Mouse (Mus musculus): ENCODE data around the gene Defb25.

Gene Defb25

GRCm38 (mm10) chr2:152580107-152580506 lies 42.7 kb downstream of the Defb25 start, which contains the start of gene Defb19:
TSS of gene Defb19 (minus strand) at chr2:152580312.
- DNase-seq (ENCODE audit: extremely low read depth, insufficient read length, low spot score) = no peak

GRCm38 (mm10) chr2:152573484-152573883 lies 49.4 kb downstream of the Defb25 start:
- DNase-seq (ENCODE audit: extremely low read depth, insufficient read length, low spot score) = no peak
